Mouse (Mus musculus) embryonic facial prominence, embryonic 15.5 days (tissue): ENCODE results near the gene Gm10382. TPM values are rescaled to one million over a fixed set of nuclear protein-coding genes. Genes with fewer than 3 reads are reported as not detected.
A peak's percentile ranks its signal among the peaks of the same experiment; 100 is the strongest.
"Not testable (repeated sequence)": the region's sequence is repeated elsewhere in the genome, so short reads cannot be mapped to it uniquely, and the experiment has no call there.

Experiments used
- ATAC-seq: fragments of 200-750 bp; cut with Nextera tagmentation; 2 replicates; pipeline ENCODE4 v1.8.0; 2017; ENCODE audit warnings: low read depth, moderate TSS enrichment; ENCODE audit not compliant: insufficient number of reproducible peaks, low FRiP score, low TSS enrichment
- H3K27ac ChIP-seq: fragments of 300-500 bp; sonication (generic); replicated peaks from 2 replicates; pipeline ENCODE4 v1.5.1; 2015; ENCODE audit warnings: mild to moderate bottlenecking, inconsistent platforms
- H3K27me3 ChIP-seq: fragments of 300-500 bp; sonication (generic); 2 replicates; pipeline ENCODE4 v1.6.1; 2015; ENCODE audit warnings: inconsistent platforms
- H3K36me3 ChIP-seq: fragments of 300-500 bp; sonication (generic); 2 replicates; pipeline ENCODE4 v1.6.1; 2015; ENCODE audit warnings: mild to moderate bottlenecking, inconsistent platforms
- H3K4me1 ChIP-seq: fragments of 300-500 bp; sonication (generic); 2 replicates; pipeline ENCODE4 v1.6.1; 2015; ENCODE audit warnings: inconsistent platforms
- H3K4me2 ChIP-seq: fragments of 300-500 bp; sonication (generic); replicated peaks from 2 replicates; pipeline ENCODE4 v1.6.1; 2015; ENCODE audit warnings: mild to moderate bottlenecking, inconsistent platforms
- H3K4me3 ChIP-seq: fragments of 300-500 bp; sonication (generic); replicated peaks from 2 replicates; pipeline ENCODE4 v1.5.1; 2015; ENCODE audit warnings: mild to moderate bottlenecking, inconsistent platforms
- H3K9ac ChIP-seq: fragments of 300-500 bp; sonication (generic); 2 replicates; pipeline ENCODE4 v1.6.1; 2015; ENCODE audit warnings: inconsistent platforms
- H3K9me3 ChIP-seq: fragments of 300-500 bp; sonication (generic); replicated peaks from 2 replicates; pipeline ENCODE4 v1.6.1; 2016; ENCODE audit warnings: inconsistent platforms
- WGBS: fragments of 180-500 bp; shearing (Covaris S2); methylation state at CpG from one replicate; pipeline ENCODE4 v1.1.7; 2015; 5-methylcytosine and 5-hydroxymethylcytosine counted together
- polyA plus RNA-seq: library from polyadenylated mRNA; unstranded; fragments of >200 nt; fragmentation: Nextera tagmentation; extraction: Ambion mirVana; gene quantifications from 2 replicates; pipeline ENCODE4 v1.2.1, GENCODE M21; 2015

Gene Gm10382
- polyA plus RNA-seq, 1 experiment from 2014 or later: 0.48 TPM

GRCm38 (mm10) chr5:125433793-125434337 is 44.7 kb downstream of the Gm10382 start, which contains the start of gene Dhx37:
Dhx37 (minus strand) TSS chr5:125434121.
- Histone ChIP-seq H3K4me2 (peak within 1 kb of the TSS; percentile 90), H3K27me3 (no peaks in the 10 kb centered on the region), H3K4me3 (peak within 1 kb of the TSS; percentile 95), H3K27ac (peak within 1 kb of the TSS; percentile 55; the same call in 1 of the 2 replicates), H3K4me1 (peaks cover 14% of the 10 kb centered on the region), H3K36me3 (peaks cover 26% of the 10 kb centered on the region), H3K9me3 (no peaks in the 10 kb centered on the region), H3K9ac (peak within 1 kb of the TSS; percentile 91)
- WGBS: under 1% methylated on average over 45 of the region's 46 CpGs
- ATAC-seq: peak; percentile 95

GRCm38 (mm10) chr5:125434347-125434746 is 45.2 kb downstream of the Gm10382 start:
- not testable (repeated sequence) for H3K27ac ChIP-seq, H3K9ac ChIP-seq, H3K9me3 ChIP-seq, H3K27me3 ChIP-seq
- Histone ChIP-seq H3K36me3 (peaks cover 22% of the 10 kb centered on the region), H3K4me1 (peaks cover 14% of the 10 kb centered on the region), H3K4me2 (peak overlapping the region; percentile 90), H3K4me3 (peak overlapping the region; percentile 95)
- WGBS: 52% methylated on average over 15 of the region's 15 CpGs
- peak; percentile 8; the same call in 1 of the 2 replicates for ATAC-seq

Other genes with a start within 250 kb of the Gm10382 start
- gene Ncor2, start 210.1 kb upstream of the Gm10382 start, polyA plus RNA-seq: 39.3 and 41.8 TPM in 2 replicates
- gene Scarb1, start 48.2 kb upstream of the Gm10382 start, polyA plus RNA-seq: 61.0 and 64.7 TPM in 2 replicates
- 1,092 and 1,100 TPM in 2 replicates for gene Ubc, start 880 bp downstream of the Gm10382 start, polyA plus RNA-seq
- 11.3 and 12.7 TPM in 2 replicates for gene Dhx37, start 44.8 kb downstream of the Gm10382 start, polyA plus RNA-seq
- 34.1 and 37.6 TPM in 2 replicates for gene Bri3bp, start 52.2 kb downstream of the Gm10382 start, polyA plus RNA-seq
- 42.5 and 46.3 TPM in 2 replicates for gene Aacs, start 86.5 kb downstream of the Gm10382 start, polyA plus RNA-seq
- 0.15 and 0.22 TPM in 2 replicates for gene Tmem132b, start 142.5 kb downstream of the Gm10382 start, polyA plus RNA-seq